Mouse (Mus musculus) heart, postnatal 4 days (tissue): ENCODE measurements around the gene Klhl42. TPM values are rescaled to one million over a fixed set of nuclear protein-coding genes. Genes with fewer than 3 reads are reported as not detected.

Experiments
- DNase-seq: peaks from one replicate; pipeline ENCODE4 v3.0.0; 2021
- total RNA-seq, 2 experiments: library from RNA; stranded (reverse); gene quantifications; 2 replicates each; pipeline ENCODE4 v1.2.3; 2021

The Klhl42 gene
- total RNA-seq = 1 to 10 TPM; 6.7 to 7.8 TPM

- peak; percentile 79 for DNase-seq
Measured at GRCm38 (mm10) chr6:147091136-147092120, at the start of gene Klhl42. Klhl42 (plus strand) TSS chr6:147091379.

DNA sequence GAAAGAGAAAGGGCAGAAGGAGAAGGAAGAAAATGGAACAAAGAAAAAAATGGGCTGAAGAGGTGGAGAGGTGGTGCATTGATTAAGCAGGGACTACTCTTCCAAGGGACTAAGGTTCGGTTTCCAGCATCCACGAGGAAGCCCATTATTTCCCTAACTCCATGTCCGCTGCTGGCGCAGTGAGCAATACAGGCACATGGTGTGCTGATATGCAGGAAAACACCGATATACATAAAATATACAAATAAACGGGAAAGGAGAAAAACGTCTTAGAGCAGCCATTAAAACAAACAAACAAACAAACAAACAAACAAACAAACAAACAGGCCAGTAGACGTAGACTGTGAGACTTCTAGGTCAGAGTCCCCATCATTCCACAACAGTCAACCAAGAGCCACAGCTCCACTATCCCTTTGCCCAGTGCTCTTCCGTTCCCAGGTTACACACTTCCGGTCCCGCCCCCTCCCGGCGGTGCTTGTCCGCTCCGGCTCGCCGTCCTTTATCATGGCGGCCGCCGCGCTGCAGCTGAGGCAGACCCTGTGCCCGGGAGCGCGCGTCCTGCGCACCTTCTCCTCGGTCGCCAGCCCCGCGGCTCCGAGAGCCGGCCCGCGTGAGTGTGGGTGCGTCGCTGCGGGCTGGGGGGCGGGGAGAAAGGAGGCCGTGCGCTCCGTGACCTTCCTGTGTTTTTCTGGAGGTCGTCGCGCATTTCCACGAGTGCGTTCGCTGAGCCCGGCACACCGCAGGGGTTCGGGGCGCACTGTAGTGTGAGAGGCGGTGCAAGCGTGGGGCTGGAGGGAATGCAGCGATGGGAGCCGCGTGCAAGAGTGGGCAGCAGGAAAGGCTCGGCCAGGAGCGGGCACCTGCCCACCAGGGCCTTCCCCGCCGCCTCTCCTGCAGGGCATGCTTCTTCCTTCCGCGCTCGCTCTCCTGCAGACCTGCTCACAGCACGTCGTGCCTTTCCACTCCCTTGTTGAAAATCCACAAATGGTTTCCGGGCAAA, 48.6 kb upstream of the Klhl42 start, which contains the start of gene Mrps35:
Gene Mrps35 (plus strand): TSS at position 474 of the 1,000 bp plus-strand sequence.
- DNase-seq = peak; percentile 93

- no peak for DNase-seq
Measured at GRCm38 (mm10) chr6:147043633-147044032, 47.5 kb upstream of the Klhl42 start.

- DNase-seq = no peak
Measured at GRCm38 (mm10) chr6:147049239-147049805, 41.9 kb upstream of the Klhl42 start.

DNA sequence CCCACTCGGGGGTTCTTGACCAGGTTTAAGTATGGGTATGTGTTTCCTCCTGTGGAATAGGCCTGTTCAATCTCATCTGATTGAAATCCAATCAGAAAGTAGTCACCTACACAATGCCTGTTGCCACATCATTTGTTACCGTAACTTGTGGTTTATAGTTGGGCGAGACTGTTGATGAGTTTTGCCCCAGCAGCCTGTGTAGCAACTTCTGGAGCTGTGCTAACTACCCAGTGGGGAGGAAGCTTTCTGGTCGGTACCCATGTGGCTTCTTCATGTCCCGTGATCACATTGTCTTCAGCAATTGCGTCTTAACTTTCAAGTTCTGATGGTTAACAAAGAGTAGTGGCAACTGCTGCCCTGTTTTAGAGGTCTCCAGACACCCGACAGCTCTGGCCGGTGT, 39.5 kb upstream of the Klhl42 start:
- no peak for DNase-seq

- DNase-seq = no peak
Measured at GRCm38 (mm10) chr6:147052440-147052839, 38.7 kb upstream of the Klhl42 start.

DNA sequence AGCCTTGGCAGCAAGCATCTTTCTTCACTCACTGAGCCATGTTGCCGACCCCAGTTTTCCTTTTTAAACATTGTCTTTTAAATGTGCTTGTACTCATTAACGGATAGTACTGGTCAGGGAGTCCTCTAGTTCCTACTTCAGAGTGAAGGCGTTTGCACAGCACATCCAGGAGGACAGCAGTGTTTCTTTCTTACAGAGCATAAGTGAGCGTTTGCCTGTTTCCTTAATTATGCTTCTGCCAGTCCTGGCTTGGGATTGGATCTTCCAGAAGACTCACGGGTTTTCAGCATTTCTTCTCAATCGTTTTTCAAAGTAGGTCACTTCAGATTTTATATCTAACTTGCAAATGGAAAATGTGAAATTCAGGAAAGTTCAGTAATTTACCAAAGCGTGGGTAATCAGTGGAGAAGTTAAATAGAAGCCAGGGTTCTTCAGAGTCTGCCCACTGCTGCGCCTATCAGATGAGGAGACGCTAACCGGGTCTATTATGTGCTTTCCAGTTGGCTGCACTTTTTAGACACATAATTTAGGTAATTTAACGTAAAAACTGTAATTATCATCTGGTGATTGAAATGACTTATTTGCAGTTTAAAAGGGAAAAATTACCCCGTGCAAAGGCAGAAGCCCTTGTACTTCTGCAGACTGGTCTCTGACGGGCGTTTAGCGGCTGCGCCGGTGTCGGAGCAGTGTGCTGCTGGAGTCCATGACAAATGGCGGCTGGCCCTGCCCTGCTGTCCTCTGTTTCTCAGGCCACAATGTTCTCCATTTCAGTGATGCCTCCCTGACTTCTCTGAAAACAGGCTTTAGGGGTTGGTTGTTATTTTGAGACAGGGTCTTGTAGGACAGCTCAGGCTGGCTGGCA, 37.2 kb upstream of the Klhl42 start:
- no peak for DNase-seq

GRCm38 (mm10) chr6:147055374-147055977, 35.7 kb upstream of the Klhl42 start:
- DNase-seq = no peak

DNA sequence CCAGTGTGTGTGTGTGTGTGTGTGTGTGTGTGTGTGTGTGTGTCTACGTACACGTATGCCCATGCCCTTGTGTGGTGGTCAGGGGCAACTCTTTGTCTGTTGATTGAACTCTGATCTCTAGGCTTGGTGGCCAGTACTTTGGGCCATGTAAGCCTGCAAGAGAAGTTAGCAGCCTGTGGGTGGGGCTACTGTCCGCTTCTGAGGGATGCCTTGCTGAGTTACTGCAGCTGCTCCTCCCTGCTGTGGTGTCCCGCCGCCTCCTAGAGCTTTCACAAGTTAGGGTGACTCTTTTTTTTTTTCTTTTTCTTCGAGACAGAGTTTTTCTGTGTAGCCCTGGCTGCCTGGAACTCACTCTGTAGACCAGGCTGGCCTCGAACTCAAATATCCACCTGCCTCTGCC, 31.9 kb upstream of the Klhl42 start:
- DNase-seq = peak; percentile 34

- no peak for DNase-seq
Measured at GRCm38 (mm10) chr6:147061630-147062029, 29.5 kb upstream of the Klhl42 start.

DNA sequence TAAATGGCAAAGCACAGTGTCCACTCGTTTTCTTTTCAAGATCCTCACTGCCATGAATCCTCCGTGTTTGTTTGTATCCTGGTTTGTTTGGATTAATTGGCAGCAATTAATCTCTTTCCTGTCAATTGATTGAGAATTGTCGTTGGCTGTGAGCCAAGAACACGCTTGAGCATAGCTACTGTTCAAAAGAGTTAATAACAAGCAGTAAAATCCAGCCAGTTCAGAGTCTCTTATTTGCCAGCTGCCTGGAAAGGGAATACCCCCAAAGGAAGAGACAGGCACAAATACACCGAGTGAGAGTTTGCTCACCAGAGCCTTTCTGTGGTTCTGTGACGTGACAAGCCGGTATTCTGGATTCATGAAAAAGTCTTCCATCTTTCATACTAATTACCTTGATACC, 29.1 kb upstream of the Klhl42 start:
- no peak for DNase-seq

DNA sequence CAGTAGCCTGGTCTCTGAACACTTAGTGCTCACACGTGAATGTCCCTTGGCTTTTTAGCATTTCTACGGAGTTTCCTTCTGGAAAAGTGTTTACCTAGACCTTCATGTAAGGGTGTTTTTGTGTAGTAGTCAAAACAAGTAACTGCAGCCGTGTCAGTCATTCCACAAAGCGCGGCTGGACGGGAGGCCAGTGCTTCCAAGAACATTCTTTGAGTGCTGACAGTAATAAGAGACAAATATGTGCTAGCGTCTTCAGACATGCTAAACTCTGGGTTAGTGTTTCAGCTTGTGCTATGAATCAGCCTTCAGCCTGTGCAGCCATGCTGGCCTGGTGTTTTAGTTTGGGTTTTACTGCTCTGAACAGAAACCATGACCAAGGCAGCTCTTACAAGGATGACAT, 28.5 kb upstream of the Klhl42 start:
- DNase-seq = no peak

- DNase-seq = no peak
Measured at GRCm38 (mm10) chr6:147064226-147064943, 26.8 kb upstream of the Klhl42 start.

- DNase-seq = no peak
Measured at GRCm38 (mm10) chr6:147064944-147065261, 26.3 kb upstream of the Klhl42 start.

- no peak for DNase-seq
Measured at GRCm38 (mm10) chr6:147075808-147076387, 15.3 kb upstream of the Klhl42 start.

DNA sequence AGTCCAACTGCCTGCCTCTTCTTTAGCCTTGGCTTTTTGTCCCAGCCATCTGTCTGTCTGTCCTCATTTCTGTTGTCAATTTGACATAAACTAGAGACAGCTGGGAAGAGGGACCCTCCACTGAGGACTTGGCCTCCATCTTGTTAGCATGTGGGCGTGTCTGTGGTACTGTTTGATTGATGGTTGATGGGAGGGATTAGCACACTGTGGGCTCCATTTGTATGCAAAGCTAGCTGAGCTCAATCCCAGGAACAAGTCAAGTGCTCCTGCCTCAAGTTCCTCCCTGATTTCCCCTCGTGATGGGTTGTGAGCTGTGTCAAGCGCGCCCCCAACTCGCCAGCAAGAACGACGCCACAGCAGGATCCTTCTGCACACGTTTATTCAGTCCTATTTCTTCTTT, 14.3 kb upstream of the Klhl42 start:
- no peak for DNase-seq

DNA sequence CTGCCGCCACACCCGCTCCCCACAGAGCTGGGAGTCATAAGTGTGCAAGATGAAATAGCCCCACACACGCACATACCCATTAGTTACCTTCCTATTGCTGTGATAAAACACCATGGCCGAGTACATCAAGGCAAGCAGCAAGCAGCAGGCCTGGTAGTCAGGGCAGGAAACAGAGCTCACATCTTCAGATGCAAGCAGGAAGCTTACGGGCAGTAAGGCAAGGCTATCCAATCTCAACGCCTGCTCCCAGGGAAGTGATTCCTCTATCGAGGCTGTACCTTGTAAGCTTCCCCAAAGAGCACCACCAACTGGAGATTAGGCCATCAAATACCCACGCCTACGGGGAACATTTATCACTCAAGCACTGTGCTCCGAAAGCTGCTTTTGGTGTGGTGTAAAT, 11.3 kb upstream of the Klhl42 start:
- no peak for DNase-seq

DNA sequence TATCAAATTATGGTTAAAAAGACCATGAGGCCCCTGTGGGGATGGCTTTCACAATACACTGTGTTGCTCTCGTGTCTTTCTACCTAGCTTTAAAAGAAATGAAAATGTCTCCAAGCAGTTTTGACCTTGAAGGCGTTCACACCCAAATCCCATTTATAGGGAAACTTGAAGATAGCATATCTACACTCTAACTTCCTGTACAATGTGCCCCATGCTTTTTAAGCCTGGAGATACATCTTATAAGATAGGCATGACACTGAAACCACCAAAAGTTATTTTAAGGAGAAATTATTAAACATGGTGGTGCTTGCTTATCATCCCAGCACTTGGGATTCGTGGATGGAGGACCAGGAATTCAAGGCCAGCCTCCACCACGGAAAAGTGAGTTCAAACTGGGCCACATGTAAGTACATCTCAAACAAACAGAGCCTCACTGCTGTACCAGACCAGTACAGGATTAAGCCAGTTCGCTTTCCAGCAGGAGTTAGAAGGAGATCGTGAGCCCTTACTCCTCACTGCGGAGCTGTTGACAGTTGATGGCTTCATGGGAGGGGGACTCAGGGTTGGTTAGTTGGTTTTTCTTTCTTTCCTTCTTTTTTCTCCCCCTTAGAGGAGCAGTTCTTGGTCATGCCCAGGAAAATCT, 5.7 kb upstream of the Klhl42 start:
- no peak for DNase-seq

DNA sequence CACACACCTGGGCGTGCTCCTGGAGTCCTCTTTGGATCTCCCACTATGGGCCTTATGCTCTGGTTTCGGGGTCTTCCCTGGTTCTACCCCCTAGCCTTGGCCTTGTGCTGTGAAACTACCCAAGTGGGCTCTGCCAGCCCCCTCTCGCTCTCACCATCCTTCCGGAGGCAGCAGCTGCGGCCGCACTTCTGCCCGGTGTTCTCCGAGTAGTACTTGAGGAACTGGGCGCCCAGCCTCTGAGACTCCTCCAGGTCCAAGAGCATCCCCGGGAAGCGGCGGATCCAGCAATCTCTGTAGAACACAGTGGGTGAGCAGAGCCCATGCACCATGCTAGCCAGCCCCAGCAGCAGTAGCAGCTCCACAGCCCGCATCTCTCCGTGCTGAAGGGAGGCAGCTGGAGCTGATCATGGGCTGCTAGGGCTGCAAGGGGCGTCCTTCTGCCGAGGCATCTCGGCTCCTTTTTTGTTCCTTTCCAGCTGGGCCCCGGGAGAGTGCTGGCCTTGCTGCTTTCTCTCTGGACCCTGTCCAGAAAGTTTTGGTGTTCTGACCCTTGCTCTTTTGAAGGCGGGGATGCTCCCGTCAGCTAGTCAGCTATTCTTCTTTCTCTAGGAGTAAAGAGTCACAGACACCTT, 4.5 kb upstream of the Klhl42 start, which contains the start of gene Mansc4:
Gene Mansc4 (minus strand): TSS at position 439 of the 632 bp plus-strand sequence.
- DNase-seq = peak; percentile 68
